ENCODE assay signal across 8 mouse cellular contexts in the genomic region with DNA sequence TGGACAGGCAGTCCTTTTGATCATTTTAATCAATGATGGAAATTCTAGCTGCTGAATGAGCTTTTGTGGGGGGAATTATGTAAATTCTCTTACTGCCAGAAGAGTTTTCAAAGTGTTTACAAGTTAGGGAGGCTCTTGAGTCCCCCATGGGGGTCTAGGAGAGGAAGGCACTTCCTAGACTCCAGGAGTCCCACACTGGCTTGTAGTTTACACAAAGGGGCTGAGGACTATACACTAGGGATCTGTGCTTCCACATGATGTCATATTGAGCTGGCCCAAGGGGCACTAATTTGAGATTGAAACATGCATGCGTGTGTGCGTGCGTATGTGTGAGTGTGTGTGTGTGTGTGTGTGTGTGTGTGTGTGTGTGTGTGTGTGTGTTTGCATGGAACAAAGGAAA. TPM values are rescaled to one million over a fixed set of nuclear protein-coding genes. Genes with fewer than 3 reads are reported as not detected.
A peak's percentile ranks its signal among the peaks of the same experiment; 100 is the strongest.
DNase-seq lines count a peak whose midpoint lies in the region; ATAC-seq and TF ChIP-seq lines count a peak whose summit lies in the region.

No protein-coding gene starts in this region.

- no peak for DNase-seq in kidney, postnatal 0 days (ENCODE audit: low spot score)
- DNase-seq in kidney, postnatal 14 days: no peak
- DNase-seq in forebrain, embryonic 10.5 days (ENCODE audit: extremely low spot score, low spot score): peak; percentile 35
- no peak for DNase-seq in right cerebral cortex, postnatal 10 days (ENCODE audit: low spot score in 2 of 2)
- no peak for DNase-seq in thymus, adult 18-20 months
- no peak for DNase-seq in right cerebral cortex, postnatal 14 days

- H3K9me3 ChIP-seq in kidney, postnatal 0 days (replicated peaks; ENCODE audit: low read length): no peaks in the 10 kb centered on the region
- no peaks in the 10 kb centered on the region for H3K9me3 ChIP-seq in forebrain, embryonic 10.5 days
- H3K9me3 ChIP-seq in intestine, postnatal 0 days (ENCODE audit: control insufficient read depth): no peaks in the 10 kb centered on the region
- no peaks in the 10 kb centered on the region for H3K9me3 ChIP-seq in neural tube, embryonic 13.5 days

- peak overlapping the region; percentile 52 for H3K4me3 ChIP-seq in kidney, postnatal 0 days (replicated peaks; ENCODE audit: low read depth, low read length)
- peak overlapping the region; percentile 55 for H3K4me3 ChIP-seq in forebrain, embryonic 10.5 days
- peak overlapping the region; percentile 57 for H3K4me3 ChIP-seq in intestine, postnatal 0 days (ENCODE audit: low read depth, low read length)
- H3K4me3 ChIP-seq in neural tube, embryonic 13.5 days: peak overlapping the region; percentile 50

- no peaks in the 10 kb centered on the region for H3K4me1 ChIP-seq in kidney, postnatal 0 days (replicated peaks; ENCODE audit: insufficient read depth, low read length)
- H3K4me1 ChIP-seq in forebrain, embryonic 10.5 days: peaks cover 49% of the 10 kb centered on the region
- H3K4me1 ChIP-seq in intestine, postnatal 0 days (replicated peaks; ENCODE audit: control insufficient read depth, insufficient read depth, low read length): no peaks in the 10 kb centered on the region
- peaks cover 21% of the 10 kb centered on the region for H3K4me1 ChIP-seq in neural tube, embryonic 13.5 days (replicated peaks)

- H3K27me3 ChIP-seq in kidney, postnatal 0 days (ENCODE audit: insufficient read depth, low read length): no peaks in the 10 kb centered on the region
- no peaks in the 10 kb centered on the region for H3K27me3 ChIP-seq in forebrain, embryonic 10.5 days (ENCODE audit: poor library complexity, severe bottlenecking)
- H3K27me3 ChIP-seq in intestine, postnatal 0 days (replicated peaks; ENCODE audit: control insufficient read depth, insufficient read depth, low read length): no peaks in the 10 kb centered on the region
- no peaks in the 10 kb centered on the region for H3K27me3 ChIP-seq in neural tube, embryonic 13.5 days

- TF ChIP-seq CTCF in kidney, postnatal 0 days (IDR thresholded peaks at IDR 0.05; ENCODE audit: low read depth): no peak
- no peak for TF ChIP-seq CTCF in intestine, postnatal 0 days (IDR thresholded peaks at IDR 0.05; ENCODE audit: low read depth)

- H3K27ac ChIP-seq in kidney, postnatal 0 days: peak overlapping the region; percentile 65
- peak overlapping the region; percentile 93 for H3K27ac ChIP-seq in forebrain, embryonic 10.5 days
- H3K27ac ChIP-seq in intestine, postnatal 0 days (ENCODE audit: low read depth, low read length): no peak overlapping the region
- peak overlapping the region; percentile 83 for H3K27ac ChIP-seq in neural tube, embryonic 13.5 days (replicated peaks)

- 74% methylated on average over 3 of the region's 3 CpGs for WGBS in kidney, postnatal 0 days
- 79% methylated on average over 3 of the region's 3 CpGs for WGBS in forebrain, embryonic 10.5 days
- 65% methylated on average over 3 of the region's 3 CpGs for WGBS in intestine, postnatal 0 days
- WGBS in neural tube, embryonic 13.5 days: 83% methylated on average over 3 of the region's 3 CpGs

- H3K9ac ChIP-seq in kidney, postnatal 0 days (ENCODE audit: low read depth, low read length): peak overlapping the region; percentile 55; the same call in 1 of the 2 replicates
- no peak overlapping the region for H3K9ac ChIP-seq in intestine, postnatal 0 days (ENCODE audit: low read depth, low read length)
- H3K9ac ChIP-seq in neural tube, embryonic 13.5 days: peak overlapping the region; percentile 68

- H3K4me2 ChIP-seq in kidney, postnatal 0 days (ENCODE audit: low read length): peak overlapping the region; percentile 68
- H3K4me2 ChIP-seq in intestine, postnatal 0 days (replicated peaks; ENCODE audit: low read depth): peak overlapping the region; percentile 87
- H3K4me2 ChIP-seq in neural tube, embryonic 13.5 days: peak overlapping the region; percentile 64

- no peaks in the 10 kb centered on the region for H3K36me3 ChIP-seq in kidney, postnatal 0 days (ENCODE audit: insufficient read depth, low read length)
- peaks cover 13% of the 10 kb centered on the region; the same call in 1 of the 2 replicates for H3K36me3 ChIP-seq in forebrain, embryonic 10.5 days (replicated peaks)
- no peaks in the 10 kb centered on the region for H3K36me3 ChIP-seq in intestine, postnatal 0 days (ENCODE audit: control insufficient read depth, insufficient read depth)
- no peaks in the 10 kb centered on the region for H3K36me3 ChIP-seq in neural tube, embryonic 13.5 days

- no peak for ATAC-seq in kidney, postnatal 0 days (replicated peaks; ENCODE audit: low FRiP score, low read depth)
- no peak for ATAC-seq in intestine, postnatal 0 days
- peak; percentile 49 for ATAC-seq in neural tube, embryonic 13.5 days (ENCODE audit: low read depth)

RNA-seq across cellular contexts. Expression of a gene that starts 0.7 kb away (rescaled TPM):
- polyA plus RNA-seq in kidney, postnatal 0 days (2015; fragmentation: Nextera tagmentation; extraction: Ambion mirVana): 11.6 TPM in 2 replicates
- 24.8 and 27.4 TPM in 2 replicates for polyA plus RNA-seq in forebrain, embryonic 10.5 days (2016; fragmentation: Nextera tagmentation; extraction: Ambion mirVana)
- 2.1 and 2.3 TPM in 2 replicates for polyA plus RNA-seq in intestine, postnatal 0 days (2015; fragmentation: Nextera tagmentation; extraction: Ambion mirVana)
- 9.9 and 10.8 TPM in 2 replicates for polyA plus RNA-seq in neural tube, embryonic 13.5 days (2015; fragmentation: Nextera tagmentation; extraction: Ambion mirVana)

RNA-seq across cellular contexts. Expression of a gene that starts 29.1 kb away (rescaled TPM):
- polyA plus RNA-seq in kidney, postnatal 0 days (2015; fragmentation: Nextera tagmentation; extraction: Ambion mirVana): 25.1 and 25.4 TPM in 2 replicates
- 8.3 and 11.8 TPM in 2 replicates for polyA plus RNA-seq in forebrain, embryonic 10.5 days (2016; fragmentation: Nextera tagmentation; extraction: Ambion mirVana)
- 0.10 TPM in 1 of 2 replicates, not detected in the other for polyA plus RNA-seq in intestine, postnatal 0 days (2015; fragmentation: Nextera tagmentation; extraction: Ambion mirVana)
- polyA plus RNA-seq in neural tube, embryonic 13.5 days (2015; fragmentation: Nextera tagmentation; extraction: Ambion mirVana): not detected in 2 replicates
